Mouse (Mus musculus): ENCODE data around the gene Bach1.

Bach1 gene

DNA sequence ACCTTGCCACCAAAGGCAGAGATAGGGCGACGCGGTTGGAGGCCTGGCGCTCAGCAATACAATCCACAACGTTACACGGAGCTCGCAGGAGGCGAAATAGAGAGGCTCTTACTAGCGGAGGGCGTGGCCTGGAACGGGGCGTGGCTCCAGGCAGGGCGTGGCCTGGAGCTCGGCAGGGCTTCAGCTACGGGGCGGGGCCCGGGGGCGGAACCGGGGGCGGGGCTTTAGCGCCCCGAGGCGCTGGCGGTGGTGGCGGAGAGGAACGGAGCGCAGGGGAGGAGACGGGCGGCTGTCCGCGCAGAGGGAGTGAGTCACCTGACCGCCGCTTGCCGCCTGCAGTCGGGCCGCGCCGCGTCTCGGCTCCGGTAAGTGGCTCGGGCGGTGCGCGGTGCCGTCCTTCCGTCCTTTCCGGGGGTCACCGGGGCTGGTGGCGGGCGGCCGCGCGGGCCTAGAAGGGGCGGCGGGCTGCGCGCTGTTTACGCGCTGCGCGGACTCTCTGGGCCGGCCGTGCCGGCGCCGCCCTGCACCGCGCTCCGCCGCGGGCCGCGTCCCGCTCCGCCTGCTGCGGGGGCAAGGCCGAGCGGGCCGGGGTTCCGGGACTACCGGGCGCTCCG is at the start of gene Bach1:
TSS of gene Bach1 (plus strand) at position 254 of the 614 bp plus-strand sequence.
- DNase-seq (ENCODE audit: low read depth, low spot score) = no peak

DNA sequence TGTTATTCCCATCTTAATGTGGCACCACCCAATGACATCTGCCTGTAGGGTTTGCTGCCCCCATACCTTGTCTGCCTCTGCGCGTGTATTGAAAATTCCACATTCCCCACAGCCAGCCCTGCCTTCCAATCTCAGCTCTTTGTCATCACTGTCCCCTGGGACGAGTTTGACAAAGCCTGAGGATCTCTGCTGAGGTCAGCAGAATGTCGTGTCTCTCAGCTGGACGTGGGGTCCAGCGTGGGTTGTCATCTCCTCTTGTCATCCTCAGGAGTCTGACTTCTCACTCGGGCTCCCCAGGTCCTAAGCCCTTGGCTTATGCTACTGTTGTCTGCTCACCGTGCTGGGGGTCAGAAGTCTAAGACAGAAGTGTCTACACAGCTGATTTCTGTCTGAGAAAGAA is 46.4 kb upstream of the Bach1 start:
- no peak for DNase-seq (ENCODE audit: low read depth, low spot score)

DNA sequence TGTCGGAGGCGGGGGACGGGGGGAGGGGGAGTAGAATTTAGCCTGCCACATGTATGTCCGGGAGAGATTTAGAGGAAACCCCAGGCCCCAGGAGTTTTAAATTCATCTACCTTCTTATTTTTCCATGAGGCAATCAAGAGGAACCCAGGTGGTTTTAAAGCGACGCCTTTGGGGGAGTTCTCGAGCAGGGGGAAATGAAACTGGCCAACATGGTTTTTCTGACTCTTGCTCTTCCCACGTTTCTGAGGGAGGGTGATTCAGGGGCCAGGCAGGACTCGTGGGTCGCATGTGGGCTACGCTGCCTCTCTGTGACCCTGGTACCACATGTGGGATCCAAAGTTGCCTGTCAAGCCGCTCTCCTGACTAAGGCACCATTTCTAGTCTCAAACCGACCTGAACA is 45.8 kb upstream of the Bach1 start:
- DNase-seq (ENCODE audit: low read depth, low spot score) = no peak

DNA sequence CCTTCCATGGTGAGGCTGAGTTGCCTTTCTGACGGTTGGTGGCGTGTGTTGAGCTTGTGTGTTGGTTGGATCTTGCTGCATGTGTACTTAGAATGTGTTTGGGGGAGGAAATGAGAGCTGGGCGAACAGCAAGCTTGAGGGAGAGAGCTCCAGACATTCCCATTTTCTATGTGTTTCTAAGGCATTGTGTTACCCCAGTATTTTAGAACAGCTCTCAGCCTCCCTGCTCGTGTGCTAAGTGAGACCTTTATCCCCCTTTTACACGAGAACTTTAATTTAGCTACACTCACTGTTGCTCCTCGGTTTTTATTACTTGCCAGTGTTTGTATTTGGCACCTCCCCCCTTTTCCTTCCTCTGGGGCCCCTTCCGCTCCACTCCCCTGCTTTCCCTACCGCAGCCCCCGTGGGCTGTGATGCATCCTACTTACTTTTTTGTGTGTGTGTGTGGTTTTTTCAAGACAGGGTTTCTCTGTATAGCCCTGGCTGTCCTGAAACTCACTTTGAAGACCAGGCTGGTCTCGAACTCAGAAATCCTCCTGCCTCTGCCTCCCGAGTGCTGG is 44.6 kb upstream of the Bach1 start:
- no peak for DNase-seq (ENCODE audit: low read depth, low spot score)

DNA sequence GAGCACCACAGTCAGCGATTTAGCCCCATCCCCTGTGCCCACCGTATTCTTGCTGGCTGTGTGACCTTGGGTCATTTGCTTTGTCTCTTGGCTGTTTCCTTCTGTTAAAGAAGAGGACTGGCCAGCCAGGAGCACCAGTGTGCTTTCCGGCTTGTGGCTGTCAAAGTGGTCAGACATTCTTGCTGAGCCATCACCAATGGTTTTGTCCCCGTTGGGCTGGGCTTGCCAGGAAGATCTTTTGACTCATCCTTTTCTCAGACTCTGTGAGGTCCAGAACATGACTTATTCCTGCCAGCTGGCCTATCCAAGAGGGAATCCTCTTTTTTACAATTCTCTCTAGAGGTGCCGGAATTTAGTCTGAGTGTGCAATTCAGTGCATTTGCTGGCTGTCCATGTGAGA is 43.7 kb upstream of the Bach1 start:
- DNase-seq (ENCODE audit: low read depth, low spot score) = no peak

DNA sequence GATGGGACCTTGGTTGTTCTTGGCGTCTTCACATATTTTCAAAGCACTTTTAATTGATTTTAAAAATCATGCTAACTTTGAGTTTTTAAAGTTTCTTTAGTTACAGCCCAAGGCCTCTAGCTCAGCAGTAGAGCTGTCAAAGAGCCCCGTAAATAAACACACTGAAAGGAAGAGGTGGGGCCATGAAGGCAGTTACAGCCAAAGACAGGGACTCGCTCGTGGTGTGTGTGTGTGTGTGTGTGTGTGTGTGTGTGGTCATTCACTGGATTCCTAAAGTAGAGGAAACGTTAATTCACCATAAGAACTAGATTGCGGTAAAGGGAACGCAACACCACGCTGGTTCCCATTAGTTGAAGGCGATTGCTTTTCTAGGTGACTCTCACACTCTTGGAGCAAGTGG is 43.2 kb upstream of the Bach1 start:
- DNase-seq (ENCODE audit: low read depth, low spot score) = no peak

DNA sequence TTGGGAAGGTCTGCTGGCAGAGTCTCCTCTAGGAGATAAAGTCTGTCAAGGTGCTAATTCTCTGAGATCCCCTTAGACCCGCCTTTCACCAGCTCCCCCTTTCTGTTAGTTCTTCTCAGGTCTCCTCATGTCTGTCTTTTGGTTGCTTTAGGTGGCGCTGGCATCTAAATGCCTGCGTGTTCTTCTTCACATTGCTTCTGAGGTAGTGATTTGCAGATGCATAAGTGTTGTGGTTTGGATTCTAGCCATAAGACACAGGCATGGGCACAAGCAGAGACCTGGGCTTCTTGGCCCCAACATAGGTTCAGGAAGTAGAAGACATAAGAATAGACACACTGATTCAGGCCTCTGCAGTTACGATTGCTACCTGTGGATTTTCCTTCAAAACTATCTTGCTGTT is 42.0 kb upstream of the Bach1 start:
- no peak for DNase-seq (ENCODE audit: low read depth, low spot score)

DNA sequence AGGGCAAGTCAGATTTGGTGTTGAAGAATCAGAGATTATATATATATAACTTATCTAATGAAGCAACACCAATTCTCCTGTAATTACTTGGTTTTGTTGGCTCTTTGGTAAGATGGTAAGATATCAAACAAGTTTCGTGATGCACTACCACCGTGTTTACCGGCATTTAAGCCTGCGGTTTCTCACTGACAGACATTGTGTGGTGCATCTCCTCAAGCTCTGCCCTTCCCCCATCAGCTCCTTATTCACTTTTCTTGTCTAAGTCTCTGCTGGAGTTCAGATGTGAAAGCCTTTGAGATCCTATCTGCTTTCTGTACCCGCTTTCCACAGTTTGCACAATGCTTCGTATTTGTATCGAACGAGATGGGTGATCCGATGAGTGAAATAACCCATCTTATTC is 41.5 kb upstream of the Bach1 start:
- no peak for DNase-seq (ENCODE audit: low read depth, low spot score)

DNA sequence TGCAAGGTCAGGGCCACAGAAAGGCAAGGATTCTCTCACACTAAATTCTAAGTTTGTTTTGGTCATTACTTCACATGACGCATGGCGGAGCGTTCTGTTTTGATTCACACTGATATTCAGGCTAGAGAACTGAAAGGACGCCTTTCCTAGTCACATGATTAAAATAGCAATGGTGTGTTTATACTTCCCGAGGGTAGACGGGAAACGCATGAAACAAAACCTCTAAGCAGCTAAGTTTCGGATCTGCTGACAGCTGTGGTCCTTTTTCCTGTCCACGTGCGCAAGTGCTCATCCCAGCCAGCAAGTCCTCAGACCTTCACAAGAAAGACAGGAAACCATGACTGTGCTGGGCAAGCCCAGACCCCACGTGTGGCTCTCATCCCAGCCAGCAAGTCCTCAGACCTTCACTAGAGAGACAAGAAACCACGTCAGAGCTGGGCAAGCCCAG is 37.7 kb upstream of the Bach1 start:
- no peak for DNase-seq (ENCODE audit: low read depth, low spot score)

DNA sequence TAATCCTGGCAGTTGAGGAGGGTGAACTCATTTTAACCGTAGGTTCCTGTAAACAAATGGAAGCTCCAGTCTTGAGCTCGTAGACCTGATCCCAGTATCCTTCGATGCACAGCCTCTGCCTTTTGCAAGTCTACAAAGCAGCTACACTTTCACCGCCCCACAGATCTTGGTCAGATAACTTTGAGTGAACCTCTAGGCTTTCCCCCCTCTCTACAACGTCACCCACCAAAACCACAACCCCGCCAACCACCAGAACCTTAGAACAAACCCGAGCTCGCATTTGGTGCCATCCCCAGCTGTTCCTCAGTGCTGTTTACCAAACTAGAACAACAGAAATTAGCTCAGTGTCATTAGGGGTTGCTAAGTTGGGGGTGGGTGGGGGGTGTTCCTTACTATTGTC is 37.1 kb upstream of the Bach1 start:
- no peak for DNase-seq (ENCODE audit: low read depth, low spot score)

DNA sequence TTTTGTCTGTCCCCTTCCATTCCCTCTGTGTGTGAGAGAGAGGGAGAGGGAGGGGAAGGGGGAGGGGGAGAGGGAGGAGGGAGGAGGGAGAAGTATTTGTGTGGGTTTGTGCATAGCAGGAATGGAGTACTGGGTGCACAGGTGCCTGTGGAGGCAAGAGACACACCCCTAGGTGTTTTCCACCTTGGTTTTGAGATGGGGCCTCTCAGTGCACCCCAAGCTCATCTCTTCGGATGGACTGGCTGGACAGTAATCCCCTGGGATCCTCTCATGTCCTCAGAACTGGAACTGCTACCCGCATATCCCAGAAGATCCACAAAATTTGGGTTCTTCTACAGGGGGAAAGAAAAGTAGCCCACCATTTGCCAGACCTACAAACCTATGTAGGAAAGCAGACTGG is 36.2 kb upstream of the Bach1 start:
- DNase-seq (ENCODE audit: low read depth, low spot score) = no peak

DNA sequence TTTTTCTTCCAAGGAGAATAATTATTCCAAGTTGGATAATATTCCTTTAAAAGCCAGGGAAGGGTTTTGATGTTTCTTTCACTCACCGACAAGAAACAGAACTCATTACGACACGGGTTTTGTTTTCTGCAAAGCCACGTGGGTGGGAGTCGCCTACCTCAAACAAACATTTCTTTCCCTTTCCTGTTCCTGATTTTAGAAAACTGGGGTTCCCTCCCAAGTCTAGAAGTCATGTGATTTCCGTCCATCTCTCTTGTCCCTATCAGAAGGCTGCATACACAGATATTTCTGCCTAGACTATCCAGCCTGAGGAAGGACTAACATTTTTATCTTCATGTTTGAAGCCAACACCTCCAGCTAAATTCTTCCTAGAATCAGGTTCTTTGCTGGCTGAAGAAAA is 34.9 kb upstream of the Bach1 start:
- DNase-seq (ENCODE audit: low read depth, low spot score) = no peak

DNA sequence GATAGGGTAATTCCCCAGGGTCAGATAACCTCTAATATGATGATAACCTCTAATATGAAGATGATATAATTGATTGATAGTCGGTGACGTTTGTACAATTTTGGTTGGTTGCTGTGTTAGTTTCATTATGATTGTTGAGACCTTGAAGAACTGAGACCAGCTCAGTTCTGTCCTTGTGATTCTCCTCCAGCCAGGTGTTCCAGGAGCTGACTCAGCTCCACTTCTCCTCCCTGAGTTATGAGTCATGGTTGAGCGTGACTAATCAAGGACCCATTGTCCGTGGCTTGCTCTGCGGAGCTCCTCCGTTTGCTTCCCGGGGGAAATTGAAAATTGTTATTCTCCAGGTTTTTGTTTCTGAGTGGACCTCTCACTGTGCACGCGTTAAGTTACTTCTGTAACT is 33.5 kb upstream of the Bach1 start:
- DNase-seq (ENCODE audit: low read depth, low spot score) = no peak

DNA sequence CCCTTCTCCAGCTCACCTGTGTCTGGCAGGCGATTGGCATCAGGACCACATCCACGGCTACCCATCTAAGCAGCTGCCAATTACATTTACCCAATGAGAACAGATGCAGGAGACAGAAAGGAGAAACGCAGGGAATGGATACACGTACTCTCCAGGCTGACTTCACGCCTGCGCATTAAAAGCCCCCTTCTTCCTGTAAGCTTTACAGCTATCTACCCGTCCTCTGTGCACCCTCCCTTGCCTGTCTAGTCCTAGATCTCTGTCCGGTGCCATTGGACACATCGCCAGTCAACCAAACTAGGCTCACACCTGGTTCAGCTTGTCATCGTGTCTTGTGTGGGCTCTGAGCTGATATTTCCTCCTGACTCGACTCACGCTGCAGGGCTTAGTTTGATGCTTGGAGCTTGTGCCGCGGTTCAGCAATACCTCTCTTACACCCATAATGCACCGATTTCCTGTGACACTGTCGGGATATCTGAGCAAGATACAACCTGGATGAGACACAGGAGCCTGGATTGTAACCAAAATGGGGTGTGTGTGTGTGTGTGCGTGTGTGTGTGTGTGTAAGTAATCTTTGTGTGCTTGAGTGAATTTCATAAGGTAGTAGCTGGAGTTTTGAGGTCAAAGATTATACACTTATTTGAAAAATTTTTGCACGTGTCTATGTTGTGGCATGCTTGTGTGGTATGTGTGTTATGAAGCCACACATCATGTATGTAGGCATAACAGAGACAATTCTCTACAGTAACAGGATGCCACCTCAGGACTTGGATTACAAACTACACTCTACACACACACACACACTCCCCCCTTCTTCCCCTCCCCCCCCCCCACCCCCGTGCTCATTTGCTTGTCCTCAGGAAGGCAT is 32.8 kb upstream of the Bach1 start:
- DNase-seq (ENCODE audit: low read depth, low spot score) = no peak

DNA sequence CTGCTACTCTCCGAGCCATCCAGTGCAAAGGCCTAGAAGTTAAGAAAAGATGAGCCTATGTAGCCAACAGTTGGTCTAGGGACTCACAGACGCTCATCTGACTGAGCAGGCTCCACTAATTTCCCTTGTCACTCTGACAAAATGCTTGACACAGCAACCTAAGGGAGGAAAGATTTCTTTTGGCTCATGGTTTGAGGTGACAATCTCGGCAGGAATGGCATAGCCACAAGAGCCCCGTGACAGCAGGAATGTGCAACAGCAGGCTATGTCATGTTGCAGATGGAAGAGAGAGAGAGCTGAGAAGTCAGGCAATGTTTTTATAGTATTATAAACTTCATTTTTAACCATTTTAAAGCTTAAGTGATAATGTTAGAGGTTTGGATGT is 32.1 kb upstream of the Bach1 start:
- DNase-seq (ENCODE audit: low read depth, low spot score) = no peak

DNA sequence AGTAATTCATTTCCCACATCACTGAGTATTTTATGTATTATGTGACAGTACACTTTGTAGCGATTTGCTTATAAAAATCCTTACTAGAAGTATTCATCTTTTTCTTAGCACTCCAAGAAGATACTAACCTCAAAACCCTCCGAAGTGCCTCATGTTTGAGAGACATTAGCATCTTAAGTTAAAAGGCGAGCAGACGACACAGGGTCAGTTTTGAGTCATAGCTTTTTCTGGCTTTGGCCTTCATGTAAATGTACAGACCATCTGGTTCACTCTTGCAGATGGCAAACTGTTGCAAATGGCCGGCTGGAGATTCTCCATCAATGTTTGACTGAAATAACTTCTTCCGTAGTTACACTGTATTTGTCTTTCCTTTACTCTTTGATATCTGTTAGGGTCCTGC is 30.7 kb upstream of the Bach1 start:
- no peak for DNase-seq (ENCODE audit: low read depth, low spot score)

DNA sequence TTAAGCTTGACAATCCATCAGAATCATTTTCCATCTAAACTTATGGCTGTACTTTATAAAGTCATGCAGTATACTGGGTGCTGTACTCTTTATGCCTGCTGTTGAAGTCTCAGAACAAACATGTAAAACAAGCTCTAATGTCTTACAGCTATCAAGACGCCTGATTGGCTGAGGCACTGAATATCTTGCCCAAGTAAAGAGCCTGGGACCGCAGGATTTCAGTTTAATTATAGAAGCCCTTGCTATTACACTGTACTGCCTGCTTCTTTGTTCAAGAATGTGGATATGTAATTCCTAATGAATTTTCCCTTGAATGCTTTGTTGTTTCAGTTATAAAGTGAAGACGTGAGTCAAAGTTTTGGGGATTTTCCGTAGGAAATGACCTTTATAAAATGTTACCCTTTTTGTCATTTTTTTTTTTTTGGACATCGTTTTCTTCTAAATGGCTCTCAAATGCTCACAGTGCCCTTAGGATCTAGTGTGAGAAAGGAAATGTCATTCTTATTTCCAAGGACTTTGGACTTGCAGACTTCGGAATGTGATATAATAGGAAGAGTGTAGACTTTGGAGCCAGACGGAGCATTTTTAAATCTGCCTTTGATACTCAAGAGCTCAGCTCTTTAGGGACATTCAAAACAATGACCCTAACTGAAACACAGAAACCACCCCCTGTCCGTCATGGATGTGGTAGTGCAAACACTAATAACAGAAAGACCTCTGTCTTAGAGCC is 28.5 kb upstream of the Bach1 start:
- no peak for DNase-seq (ENCODE audit: low read depth, low spot score)

DNA sequence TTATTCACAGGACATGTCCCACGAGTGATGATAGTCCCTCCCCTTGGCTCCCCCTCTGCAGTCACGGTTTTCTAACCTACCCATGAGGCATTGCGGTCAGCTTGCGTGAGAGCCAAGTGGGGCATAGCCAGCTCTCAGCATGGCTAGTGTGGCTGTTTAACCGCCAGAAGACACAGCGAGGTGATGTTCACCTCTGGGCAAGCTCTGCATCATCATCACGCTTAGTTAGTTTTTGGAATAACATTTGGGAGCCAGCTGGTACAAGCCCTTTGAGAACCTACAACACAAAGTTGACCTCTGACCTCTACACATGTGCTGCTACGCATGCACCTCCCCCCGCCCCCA is 28.0 kb upstream of the Bach1 start:
- DNase-seq (ENCODE audit: low read depth, low spot score) = no peak

DNA sequence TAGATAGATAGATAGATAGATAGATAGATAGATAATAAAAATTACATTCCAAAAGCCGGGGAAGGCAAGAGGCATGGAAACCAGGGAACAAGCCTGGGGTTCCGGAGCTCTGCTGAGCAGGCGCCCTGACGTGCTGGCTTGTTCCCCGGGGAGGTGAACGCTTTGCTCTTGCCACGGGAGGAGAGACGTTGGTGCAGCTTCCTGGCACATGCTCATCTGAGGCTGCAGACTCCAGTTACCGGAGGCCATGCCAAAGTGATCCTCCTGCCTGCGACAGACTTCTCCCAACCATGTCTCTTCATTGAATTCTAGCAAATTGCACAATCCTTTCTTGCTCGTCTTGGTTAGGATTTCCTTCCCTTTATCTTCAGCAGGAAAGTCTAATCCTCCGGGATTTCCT is 27.4 kb upstream of the Bach1 start:
- no peak for DNase-seq (ENCODE audit: low read depth, low spot score)

DNA sequence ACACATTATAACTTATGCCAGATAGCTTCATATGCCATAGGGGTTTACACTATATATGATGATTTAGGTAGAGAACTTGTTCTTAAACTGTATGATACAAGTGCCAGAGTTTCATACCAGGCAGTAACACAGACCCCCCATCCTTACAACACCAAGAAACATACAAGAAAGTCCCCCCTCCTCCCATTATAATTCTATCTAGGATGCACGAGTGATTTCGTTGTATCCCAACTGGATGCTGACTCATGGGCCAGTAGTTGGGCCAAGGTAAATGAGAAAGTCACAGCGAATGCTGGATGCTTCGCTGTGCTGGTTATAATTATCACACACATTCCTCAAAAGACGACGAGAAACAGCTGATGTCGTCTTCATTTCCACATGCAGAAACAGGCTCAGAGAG is 25.6 kb upstream of the Bach1 start:
- DNase-seq (ENCODE audit: low read depth, low spot score) = no peak

DNA sequence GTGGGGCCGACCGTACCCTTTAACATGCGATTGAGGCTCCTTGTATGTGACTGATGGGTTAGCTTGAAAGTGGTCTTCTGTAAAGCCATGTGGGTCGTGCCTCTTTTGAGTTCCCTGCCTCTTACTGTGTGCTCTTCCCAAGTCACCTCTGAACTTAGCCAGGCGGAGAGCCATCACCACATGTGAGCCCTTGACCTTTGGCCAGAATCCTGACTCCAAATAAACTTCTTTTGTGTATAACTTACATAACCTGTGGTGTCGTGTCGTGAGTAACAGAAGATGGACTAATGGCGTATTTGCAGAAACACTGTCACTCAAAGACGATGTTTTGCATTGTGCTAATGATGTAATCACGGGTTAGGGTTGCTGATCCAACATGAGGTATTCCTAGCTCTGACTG is 22.6 kb upstream of the Bach1 start:
- DNase-seq (ENCODE audit: low read depth, low spot score) = no peak

DNA sequence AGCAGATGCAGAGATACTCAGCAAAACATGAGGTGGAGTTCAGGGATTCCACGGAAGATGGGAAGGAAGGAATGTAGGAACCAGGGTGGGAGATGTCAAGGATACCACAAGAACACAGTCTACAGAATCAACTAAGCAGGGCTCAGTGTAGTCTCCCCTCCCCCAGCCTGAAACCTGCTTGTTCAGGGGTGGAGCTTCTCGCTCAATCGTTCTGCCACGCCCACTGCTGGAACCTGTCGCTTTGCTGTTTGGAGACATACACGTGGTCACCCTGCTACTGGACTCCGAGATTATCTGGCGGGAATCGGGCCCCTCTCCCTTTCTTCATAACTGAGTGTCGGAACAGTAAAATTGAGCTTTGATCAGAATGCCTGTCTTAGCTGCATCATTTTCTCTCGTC is 20.1 kb upstream of the Bach1 start:
- no peak for DNase-seq (ENCODE audit: low read depth, low spot score)

Data from A20 (cell line).